Mouse (Mus musculus): Measurements from ENCODE around the gene Sall1.

Sall1 gene

GRCm38 (mm10) chr8:89043940-89044339 is at the start of gene Sall1:
Sall1 (minus strand) TSS chr8:89044162.
- no peak for DNase-seq

GRCm38 (mm10) chr8:89089916-89090315 is 46.0 kb upstream of the Sall1 start:
- no peak for DNase-seq

- no peak for DNase-seq
Measured at GRCm38 (mm10) chr8:89079147-89079546, 35.2 kb upstream of the Sall1 start.

- no peak for DNase-seq
Measured at GRCm38 (mm10) chr8:89072968-89073382, 29.0 kb upstream of the Sall1 start.

- DNase-seq = no peak
Measured at GRCm38 (mm10) chr8:89067499-89067898, 23.5 kb upstream of the Sall1 start.

- no peak for DNase-seq
Measured at GRCm38 (mm10) chr8:89064042-89064441, 20.1 kb upstream of the Sall1 start.

GRCm38 (mm10) chr8:89063366-89064040 is 19.5 kb upstream of the Sall1 start:
- DNase-seq = no peak

- DNase-seq = no peak
Measured at GRCm38 (mm10) chr8:89060717-89061116, 16.8 kb upstream of the Sall1 start.

GRCm38 (mm10) chr8:89059507-89059906 is 15.5 kb upstream of the Sall1 start:
- DNase-seq = no peak

GRCm38 (mm10) chr8:89052880-89053279 is 8.9 kb upstream of the Sall1 start:
- DNase-seq = no peak

- no peak for DNase-seq
Measured at GRCm38 (mm10) chr8:89046639-89047348, 2.8 kb upstream of the Sall1 start.

GRCm38 (mm10) chr8:89046226-89046625 is 2.3 kb upstream of the Sall1 start:
- no peak for DNase-seq

GRCm38 (mm10) chr8:89045726-89046125 is 1.8 kb upstream of the Sall1 start:
- no peak for DNase-seq

GRCm38 (mm10) chr8:89045218-89045601 is 1.2 kb upstream of the Sall1 start:
- no peak for DNase-seq

GRCm38 (mm10) chr8:89044511-89045217 is 702 bp upstream of the Sall1 start:
- DNase-seq = no peak

GRCm38 (mm10) chr8:89043371-89043841 is 556 bp downstream of the Sall1 start:
- DNase-seq = no peak

- DNase-seq = no peak
Measured at GRCm38 (mm10) chr8:89042560-89043370, 1.2 kb downstream of the Sall1 start.

GRCm38 (mm10) chr8:89042118-89042460 is 1.9 kb downstream of the Sall1 start:
- DNase-seq = no peak

GRCm38 (mm10) chr8:89041421-89042117 is 2.4 kb downstream of the Sall1 start:
- no peak for DNase-seq

GRCm38 (mm10) chr8:89040751-89041420 is 3.1 kb downstream of the Sall1 start:
- no peak for DNase-seq

- DNase-seq = no peak
Measured at GRCm38 (mm10) chr8:89039890-89040289, 4.1 kb downstream of the Sall1 start.

- no peak for DNase-seq
Measured at GRCm38 (mm10) chr8:89038920-89039319, 5.0 kb downstream of the Sall1 start.

All from B cell, adult 2 months (primary cell).